Mouse (Mus musculus): Measurements from ENCODE around the gene C1qtnf5. TPM values are rescaled to one million over a fixed set of nuclear protein-coding genes. Genes with fewer than 3 reads are reported as not detected.

Gene C1qtnf5
- polyA plus RNA-seq, 1 experiment from 2014 or later: 3.5 TPM

DNA sequence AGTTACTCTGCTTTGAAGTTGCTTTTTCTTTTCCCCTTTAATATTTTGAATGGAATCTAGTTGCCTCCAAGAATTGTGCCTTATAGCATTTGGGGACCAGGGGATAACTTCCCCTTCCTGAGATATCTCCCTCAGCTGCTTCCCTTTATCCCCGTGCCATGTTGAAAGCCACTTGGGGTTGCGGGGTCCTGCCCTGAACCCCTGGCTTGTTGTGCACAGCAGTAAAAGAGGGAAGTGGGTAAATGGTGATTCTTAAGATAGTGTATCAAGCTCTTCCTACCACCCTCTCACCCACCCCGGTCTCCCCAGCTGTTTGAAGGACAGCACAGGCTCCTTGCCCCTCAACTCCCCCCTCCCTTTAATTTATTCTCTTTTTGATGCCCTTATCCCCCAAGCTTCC, 12.3 kb upstream of the C1qtnf5 start:
- no peak for ATAC-seq
- Histone ChIP-seq H3K36me3 (peaks cover 3% of the 10 kb centered on the region; the same call in 1 of the 2 replicates), H3K27me3 (replicated peaks) (no peaks in the 10 kb centered on the region), H3K4me1 (replicated peaks) (peaks cover 9% of the 10 kb centered on the region; the same call in 1 of the 2 replicates), H3K4me2 (replicated peaks) (no peak overlapping the region), H3K9ac (no peak overlapping the region), H3K4me3 (replicated peaks) (no peak overlapping the region), H3K9me3 (no peaks in the 10 kb centered on the region), H3K27ac (no peak overlapping the region)
- 81% methylated on average over 3 of the region's 3 CpGs for WGBS

- no peak overlapping the region for H3K27ac ChIP-seq
- no peak overlapping the region for H3K4me2 ChIP-seq (replicated peaks)
- H3K36me3 ChIP-seq: peaks cover 3% of the 10 kb centered on the region; the same call in 1 of the 2 replicates
- no peak overlapping the region for H3K9ac ChIP-seq
- WGBS: 91% methylated on average over 9 of the region's 9 CpGs
- H3K4me3 ChIP-seq (replicated peaks): no peak overlapping the region
- no peak for ATAC-seq
- H3K4me1 ChIP-seq (replicated peaks): peaks cover 6% of the 10 kb centered on the region; the same call in 1 of the 2 replicates
- no peaks in the 10 kb centered on the region for H3K9me3 ChIP-seq
- no peaks in the 10 kb centered on the region for H3K27me3 ChIP-seq (replicated peaks)
These were observed 11.3 kb upstream of the C1qtnf5 start for GRCm38 (mm10) chr9:44095781-44096180.

DNA sequence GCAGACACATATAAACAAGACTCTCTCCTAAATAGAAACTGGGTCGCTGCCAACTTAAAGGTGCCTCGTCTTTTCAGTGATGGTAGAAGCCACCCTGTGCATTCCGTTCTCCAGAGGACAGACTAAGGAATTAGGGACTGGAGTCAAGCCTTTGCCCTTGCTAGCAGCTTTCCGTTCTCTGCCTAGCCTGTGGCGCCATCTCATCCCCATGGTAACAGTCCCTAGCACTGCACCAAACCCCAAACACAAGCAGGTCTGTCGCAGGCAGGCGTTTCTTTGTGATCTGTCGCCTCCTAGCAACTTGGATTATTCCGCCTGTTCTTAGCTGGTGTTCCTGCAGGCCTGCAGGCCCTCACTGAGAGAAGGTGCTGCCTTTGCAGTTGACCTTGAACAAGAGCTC, 10.5 kb upstream of the C1qtnf5 start:
- Histone ChIP-seq H3K4me3 (replicated peaks) (no peak overlapping the region), H3K9ac (no peak overlapping the region), H3K27ac (no peak overlapping the region), H3K36me3 (no peaks in the 10 kb centered on the region), H3K4me1 (replicated peaks) (peaks cover 6% of the 10 kb centered on the region; the same call in 1 of the 2 replicates), H3K4me2 (replicated peaks) (no peak overlapping the region), H3K9me3 (no peaks in the 10 kb centered on the region), H3K27me3 (replicated peaks) (no peaks in the 10 kb centered on the region)
- 0 out of 2 replicates have a peak, but pooled peaks have one; percentile 24 for ATAC-seq
- 45% methylated on average over 9 of the region's 9 CpGs for WGBS

DNA sequence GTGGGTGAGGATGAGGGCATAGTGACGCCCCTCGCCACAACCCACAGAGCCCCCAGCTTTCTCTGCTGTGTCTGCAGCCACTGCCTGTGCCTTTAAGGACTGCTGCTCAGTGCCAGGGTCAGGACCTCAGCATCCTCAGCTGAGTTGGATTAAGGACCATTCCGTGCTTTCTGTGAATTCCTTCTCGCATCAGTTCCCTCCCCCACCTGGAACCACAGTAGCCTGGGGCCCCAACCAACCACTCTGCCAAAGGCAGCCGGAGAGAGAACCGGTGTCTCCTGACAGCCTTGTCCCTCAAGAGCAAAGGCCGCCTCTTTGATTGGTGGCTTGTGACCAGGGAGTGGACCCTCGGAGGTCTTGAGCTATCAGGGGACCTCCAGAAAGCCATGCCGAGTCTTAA, 5.6 kb upstream of the C1qtnf5 start, which contains the start of gene Mfrp:
Gene Mfrp, plus strand, starts transcription at position 240 of the 400 bp plus-strand sequence.
- no peak within 1 kb of the TSS for H3K9ac ChIP-seq
- no peaks in the 10 kb centered on the region for H3K27me3 ChIP-seq (replicated peaks)
- ATAC-seq: no peak
- no peak within 1 kb of the TSS for H3K4me3 ChIP-seq (replicated peaks)
- no peak within 1 kb of the TSS for H3K4me2 ChIP-seq (replicated peaks)
- H3K9me3 ChIP-seq: no peaks in the 10 kb centered on the region
- WGBS: 69% methylated on average over 9 of the region's 9 CpGs
- no peak within 1 kb of the TSS for H3K27ac ChIP-seq
- H3K4me1 ChIP-seq (replicated peaks): 0 out of 2 replicates have a peak, but pooled peaks cover 3% of the 10 kb centered on the region
- peaks cover 4% of the 10 kb centered on the region; the same call in 1 of the 2 replicates for H3K36me3 ChIP-seq

GRCm38 (mm10) chr9:44104881-44105280, 2.2 kb upstream of the C1qtnf5 start:
- Histone ChIP-seq H3K27ac (no peak overlapping the region), H3K4me1 (replicated peaks) (peaks cover 36% of the 10 kb centered on the region), H3K9ac (no peak overlapping the region), H3K4me3 (replicated peaks) (no peak overlapping the region), H3K9me3 (no peaks in the 10 kb centered on the region), H3K36me3 (peaks cover 4% of the 10 kb centered on the region; the same call in 1 of the 2 replicates), H3K27me3 (replicated peaks) (no peaks in the 10 kb centered on the region), H3K4me2 (replicated peaks) (no peak overlapping the region)
- ATAC-seq: no peak
- WGBS: 86% methylated on average over 7 of the region's 7 CpGs

DNA sequence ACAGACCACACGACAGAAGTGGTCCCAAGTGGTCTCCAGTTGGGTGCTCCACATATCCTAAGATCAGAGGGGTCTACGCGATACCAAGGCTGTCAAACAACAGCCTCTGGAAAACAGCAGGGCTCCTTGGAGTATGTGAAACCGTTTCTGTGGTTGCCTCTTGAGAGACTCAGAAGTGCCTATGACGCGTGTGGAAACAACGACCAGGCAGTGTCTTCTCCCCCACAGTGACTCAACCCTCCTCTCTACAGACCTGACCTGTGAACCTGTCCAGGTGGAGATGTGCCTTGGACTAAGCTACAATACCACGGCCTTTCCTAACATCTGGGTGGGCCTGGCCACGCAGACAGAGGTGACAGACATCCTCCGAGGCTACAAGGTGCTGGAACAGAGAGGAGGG, 1.3 kb upstream of the C1qtnf5 start:
- H3K4me2 ChIP-seq (replicated peaks): no peak overlapping the region
- H3K4me3 ChIP-seq (replicated peaks): no peak overlapping the region
- H3K4me1 ChIP-seq (replicated peaks): peaks cover 43% of the 10 kb centered on the region
- H3K27me3 ChIP-seq (replicated peaks): no peaks in the 10 kb centered on the region
- H3K27ac ChIP-seq: no peak overlapping the region
- H3K9me3 ChIP-seq: no peaks in the 10 kb centered on the region
- no peak overlapping the region for H3K9ac ChIP-seq
- no peak for ATAC-seq
- 85% methylated on average over 10 of the region's 10 CpGs for WGBS
- H3K36me3 ChIP-seq: peaks cover 4% of the 10 kb centered on the region; the same call in 1 of the 2 replicates

- 0 out of 2 replicates have a peak overlapping the region, but pooled peaks have one; percentile 42 for H3K4me2 ChIP-seq (replicated peaks)
- H3K9ac ChIP-seq: no peak overlapping the region
- no peak for ATAC-seq
- H3K27ac ChIP-seq: peak overlapping the region; percentile 75; the same call in 1 of the 2 replicates
- WGBS: 90% methylated on average over 7 of the region's 7 CpGs
- H3K27me3 ChIP-seq (replicated peaks): no peaks in the 10 kb centered on the region
- no peak overlapping the region for H3K4me3 ChIP-seq (replicated peaks)
- peaks cover 43% of the 10 kb centered on the region for H3K4me1 ChIP-seq (replicated peaks)
- H3K9me3 ChIP-seq: no peaks in the 10 kb centered on the region
- peaks cover 4% of the 10 kb centered on the region; the same call in 1 of the 2 replicates for H3K36me3 ChIP-seq
These were observed 863 bp upstream of the C1qtnf5 start for GRCm38 (mm10) chr9:44106182-44106581.

GRCm38 (mm10) chr9:44106596-44106995, 449 bp upstream of the C1qtnf5 start:
- WGBS: 77% methylated on average over 4 of the region's 4 CpGs
- peaks cover 44% of the 10 kb centered on the region for H3K4me1 ChIP-seq (replicated peaks)
- peak overlapping the region; percentile 75 for H3K27ac ChIP-seq

DNA sequence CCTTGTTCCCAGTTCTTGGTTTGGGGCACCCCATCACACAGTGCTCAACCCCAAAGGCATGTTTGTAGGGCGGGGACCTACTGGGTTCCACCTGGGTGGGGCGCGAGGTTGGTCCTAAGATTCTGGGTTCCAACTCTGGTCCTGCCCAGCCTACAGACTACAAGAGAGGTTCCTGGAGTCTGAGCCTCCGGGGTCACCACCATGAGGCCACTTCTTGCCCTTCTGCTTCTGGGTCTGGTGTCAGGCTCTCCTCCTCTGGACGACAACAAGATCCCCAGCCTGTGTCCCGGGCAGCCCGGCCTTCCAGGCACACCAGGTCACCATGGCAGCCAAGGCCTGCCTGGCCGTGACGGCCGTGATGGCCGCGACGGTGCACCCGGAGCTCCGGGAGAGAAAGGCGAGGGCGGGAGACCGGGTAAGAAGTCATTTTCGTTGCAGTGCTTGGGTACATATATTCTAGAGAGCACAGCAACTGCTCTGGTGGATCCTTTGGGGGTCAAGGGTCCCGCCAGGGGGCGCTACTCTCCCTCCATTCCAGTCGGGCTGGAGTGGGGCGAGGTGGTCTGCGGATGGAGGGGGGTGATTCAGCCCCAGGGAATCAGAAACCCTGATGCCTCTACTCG, 623 bp downstream of the C1qtnf5 start:
- Histone ChIP-seq H3K4me1 (replicated peaks) (peaks cover 48% of the 10 kb centered on the region), H3K27ac (peak overlapping the region; percentile 75), H3K36me3 (peaks cover 4% of the 10 kb centered on the region; the same call in 1 of the 2 replicates), H3K9me3 (no peaks in the 10 kb centered on the region), H3K4me3 (replicated peaks) (peak overlapping the region; percentile 15; the same call in 1 of the 2 replicates), H3K27me3 (replicated peaks) (no peaks in the 10 kb centered on the region), H3K9ac (peak overlapping the region; percentile 33; the same call in 1 of the 2 replicates), H3K4me2 (replicated peaks) (peak overlapping the region; percentile 42)
- no peak for ATAC-seq
- 45% methylated on average over 25 of the region's 25 CpGs for WGBS

More at GRCm38 (mm10) chr9:44106596-44106995, 449 bp upstream of the C1qtnf5 start:
- peak overlapping the region; percentile 42 for H3K4me2 ChIP-seq (replicated peaks)
- no peaks in the 10 kb centered on the region for H3K27me3 ChIP-seq (replicated peaks)
- no peak overlapping the region for H3K9ac ChIP-seq
- no peaks in the 10 kb centered on the region for H3K9me3 ChIP-seq
- H3K36me3 ChIP-seq: peaks cover 4% of the 10 kb centered on the region; the same call in 1 of the 2 replicates
- H3K4me3 ChIP-seq (replicated peaks): no peak overlapping the region
- ATAC-seq: no peak

DNA sequence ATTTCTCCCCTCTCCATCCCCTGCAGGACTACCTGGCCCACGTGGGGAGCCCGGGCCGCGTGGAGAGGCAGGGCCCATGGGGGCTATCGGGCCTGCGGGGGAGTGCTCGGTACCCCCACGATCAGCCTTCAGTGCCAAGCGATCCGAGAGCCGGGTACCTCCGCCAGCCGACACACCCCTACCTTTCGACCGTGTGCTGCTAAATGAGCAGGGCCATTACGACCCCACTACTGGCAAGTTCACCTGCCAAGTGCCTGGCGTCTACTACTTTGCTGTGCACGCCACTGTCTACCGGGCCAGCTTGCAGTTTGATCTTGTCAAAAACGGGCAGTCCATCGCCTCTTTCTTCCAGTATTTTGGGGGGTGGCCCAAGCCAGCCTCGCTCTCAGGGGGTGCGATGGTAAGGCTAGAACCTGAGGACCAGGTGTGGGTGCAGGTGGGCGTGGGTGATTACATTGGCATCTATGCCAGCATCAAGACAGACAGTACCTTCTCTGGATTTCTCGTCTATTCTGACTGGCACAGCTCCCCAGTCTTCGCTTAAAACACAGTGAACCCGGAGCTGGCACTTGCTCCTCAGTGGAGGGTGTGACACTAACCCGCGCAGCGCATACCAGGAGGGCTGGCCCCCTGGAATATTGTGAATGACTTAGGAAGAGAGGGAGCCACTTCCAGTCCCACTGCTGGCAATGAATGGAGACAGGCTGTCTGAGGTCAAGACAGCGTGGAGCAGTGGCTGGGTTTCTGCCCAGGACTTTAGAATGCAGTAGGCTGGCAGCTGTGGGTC, 1.4 kb downstream of the C1qtnf5 start:
- H3K4me3 ChIP-seq (replicated peaks): 0 out of 2 replicates have a peak overlapping the region, but pooled peaks have one; percentile 3
- WGBS: 85% methylated on average over 31 of the region's 31 CpGs

GRCm38 (mm10) chr9:44109360-44110095, 2.5 kb downstream of the C1qtnf5 start:
- Histone ChIP-seq H3K9me3 (no peaks in the 10 kb centered on the region), H3K36me3 (peaks cover 4% of the 10 kb centered on the region; the same call in 1 of the 2 replicates), H3K4me1 (replicated peaks) (peaks cover 46% of the 10 kb centered on the region), H3K27ac (0 out of 2 replicates have a peak overlapping the region, but pooled peaks have one; percentile 40), H3K27me3 (replicated peaks) (no peaks in the 10 kb centered on the region), H3K4me2 (replicated peaks) (peak overlapping the region; percentile 51), H3K4me3 (replicated peaks) (peak overlapping the region; percentile 19), H3K9ac (peak overlapping the region; percentile 34)
- ATAC-seq: no peak
- WGBS: 21% methylated on average over 9 of the region's 9 CpGs

More for the DNA sequence above, 1.4 kb downstream of the C1qtnf5 start:
- peak overlapping the region; percentile 33 for H3K9ac ChIP-seq
- no peak for ATAC-seq
- H3K27ac ChIP-seq: 0 out of 2 replicates have a peak overlapping the region, but pooled peaks have one; percentile 75
- H3K9me3 ChIP-seq: no peaks in the 10 kb centered on the region
- H3K36me3 ChIP-seq: peaks cover 4% of the 10 kb centered on the region; the same call in 1 of the 2 replicates
- no peaks in the 10 kb centered on the region for H3K27me3 ChIP-seq (replicated peaks)
- H3K4me2 ChIP-seq (replicated peaks): peak overlapping the region; percentile 51
- H3K4me1 ChIP-seq (replicated peaks): peaks cover 48% of the 10 kb centered on the region
